Mouse (Mus musculus) neural tube, embryonic 14.5 days (tissue): ENCODE measurements at regions not wholly inside any gene's neighbourhood (a gene's known extent, or its start where the extent isn't known, plus 50 kb on each side); places are given as distances from the start of the nearest gene placed in this dataset.

Source experiments
- ATAC-seq: fragments of 200-750 bp; cut with Nextera tagmentation; 2 replicates; pipeline ENCODE4 v1.8.0; 2017; ENCODE audit warnings: low read depth, mild to moderate bottlenecking, moderate TSS enrichment, moderate library complexity
- H3K27ac ChIP-seq: fragments of 300-500 bp; sonication (generic); 2 replicates; pipeline ENCODE4 v1.5.1; 2014; ENCODE audit warnings: low read depth, mild to moderate bottlenecking, control low read depth, low read length, moderate library complexity, mixed read lengths
- H3K27me3 ChIP-seq: fragments of 300-500 bp; sonication (generic); 2 replicates; pipeline ENCODE4 v1.6.1; 2014; ENCODE audit warnings: low read length; ENCODE audit not compliant: control insufficient read depth, insufficient read depth
- H3K36me3 ChIP-seq: fragments of 300-500 bp; sonication (generic); 2 replicates; pipeline ENCODE4 v1.6.1; 2014; ENCODE audit warnings: low read length, mixed read lengths; ENCODE audit not compliant: control insufficient read depth, insufficient read depth
- H3K4me1 ChIP-seq: fragments of 300-500 bp; sonication (generic); 2 replicates; pipeline ENCODE4 v1.6.1; 2014; ENCODE audit warnings: low read length; ENCODE audit not compliant: control insufficient read depth, insufficient read depth
- H3K4me2 ChIP-seq: fragments of 300-500 bp; sonication (generic); 2 replicates; pipeline ENCODE4 v1.6.1; 2014; ENCODE audit warnings: mild to moderate bottlenecking, low read depth, low read length, control low read depth
- H3K4me3 ChIP-seq: fragments of 300-500 bp; sonication (generic); 2 replicates; pipeline ENCODE4 v1.5.1; 2014; ENCODE audit warnings: low read depth, low read length, control low read depth, mixed read lengths
- H3K9ac ChIP-seq: fragments of 300-500 bp; sonication (generic); replicated peaks from 2 replicates; pipeline ENCODE4 v1.6.1; 2014; ENCODE audit warnings: low read depth, mild to moderate bottlenecking, control low read depth, low read length, mixed read lengths
- H3K9me3 ChIP-seq: fragments of 300-500 bp; sonication (generic); 2 replicates; pipeline ENCODE4 v1.6.1; 2016; ENCODE audit warnings: low read length; ENCODE audit not compliant: control insufficient read depth
- WGBS: fragments of 180-500 bp; shearing (Covaris S2); extraction: QIAGEN DNeasy Blood & Tissue Kit; methylation state at CpG from one replicate; pipeline ENCODE4 v1.1.7; 2014; 5-methylcytosine and 5-hydroxymethylcytosine counted together

- Histone ChIP-seq H3K36me3 (no peaks in the 10 kb centered on the region), H3K4me1 (no peaks in the 10 kb centered on the region)
- WGBS, result 71% methylated on average over 21 of the region's 21 CpGs
These were observed 280.9 kb downstream of the Med13l start for GRCm38 (mm10) chr5:118841210-118842016.

GRCm38 (mm10) chr5:118842017-118842396 is 281.5 kb downstream of the Med13l start:
- no peaks in the 10 kb centered on the region for H3K9me3 ChIP-seq
- H3K36me3 ChIP-seq, result no peaks in the 10 kb centered on the region
- H3K27me3 ChIP-seq, result no peaks in the 10 kb centered on the region
- H3K4me3 ChIP-seq, result no peak overlapping the region
- no peak overlapping the region for H3K4me2 ChIP-seq
- H3K27ac ChIP-seq, result no peak overlapping the region
- no peak for ATAC-seq
- H3K4me1 ChIP-seq, result no peaks in the 10 kb centered on the region
- 79% methylated on average over 10 of the region's 10 CpGs for WGBS
- no peak overlapping the region for H3K9ac ChIP-seq

More at GRCm38 (mm10) chr5:118841210-118842016, 280.9 kb downstream of the Med13l start:
- Histone ChIP-seq H3K27ac (no peak overlapping the region), H3K4me2 (no peak overlapping the region), H3K4me3 (no peak overlapping the region), H3K9ac (no peak overlapping the region), H3K9me3 (no peaks in the 10 kb centered on the region), H3K27me3 (no peaks in the 10 kb centered on the region)
- ATAC-seq, result no peak

- 23% methylated on average over 12 of the region's 12 CpGs for WGBS
- Histone ChIP-seq H3K4me1 (no peaks in the 10 kb centered on the region), H3K27ac (no peak overlapping the region)
These were observed 296.5 kb downstream of the Med13l start for GRCm38 (mm10) chr5:118857001-118857400.

GRCm38 (mm10) chr5:118861143-118861847 is 300.8 kb downstream of the Med13l start:
- H3K4me3 ChIP-seq, result no peak overlapping the region
- H3K9ac ChIP-seq, result no peak overlapping the region
- no peak for ATAC-seq
- no peaks in the 10 kb centered on the region for H3K9me3 ChIP-seq
- H3K36me3 ChIP-seq, result no peaks in the 10 kb centered on the region
- no peak overlapping the region for H3K27ac ChIP-seq
- no peaks in the 10 kb centered on the region for H3K4me1 ChIP-seq
- H3K27me3 ChIP-seq, result no peaks in the 10 kb centered on the region
- WGBS, result 80% methylated on average over 13 of the region's 13 CpGs
- no peak overlapping the region for H3K4me2 ChIP-seq

More at GRCm38 (mm10) chr5:118857001-118857400, 296.5 kb downstream of the Med13l start:
- Histone ChIP-seq H3K9ac (no peak overlapping the region), H3K4me2 (no peak overlapping the region), H3K4me3 (no peak overlapping the region), H3K9me3 (no peaks in the 10 kb centered on the region), H3K27me3 (no peaks in the 10 kb centered on the region), H3K36me3 (no peaks in the 10 kb centered on the region)
- no peak for ATAC-seq

GRCm38 (mm10) chr5:118867511-118867910 is 307.0 kb downstream of the Med13l start:
- Histone ChIP-seq H3K4me1 (no peaks in the 10 kb centered on the region), H3K9me3 (no peaks in the 10 kb centered on the region; the same call in 1 of the 2 replicates), H3K4me2 (no peak overlapping the region), H3K9ac (no peak overlapping the region), H3K36me3 (no peaks in the 10 kb centered on the region), H3K27ac (no peak overlapping the region), H3K27me3 (no peaks in the 10 kb centered on the region), H3K4me3 (no peak overlapping the region)
- 92% methylated on average over 5 of the region's 5 CpGs for WGBS
- no peak for ATAC-seq

- Histone ChIP-seq H3K4me2 (no peak overlapping the region), H3K9ac (no peak overlapping the region), H3K9me3 (no peaks in the 10 kb centered on the region; the same call in 1 of the 2 replicates), H3K27ac (no peak overlapping the region), H3K4me1 (no peaks in the 10 kb centered on the region), H3K36me3 (no peaks in the 10 kb centered on the region), H3K4me3 (no peak overlapping the region), H3K27me3 (no peaks in the 10 kb centered on the region; the same call in 1 of the 2 replicates)
- WGBS, result 79% methylated on average over 9 of the region's 9 CpGs
- no peak for ATAC-seq
These were observed 308.9 kb downstream of the Med13l start for GRCm38 (mm10) chr5:118869330-118869729.

- H3K9ac ChIP-seq, result no peak overlapping the region
- no peaks in the 10 kb centered on the region for H3K9me3 ChIP-seq
- peaks cover 18% of the 10 kb centered on the region for H3K27me3 ChIP-seq
- no peak overlapping the region for H3K4me2 ChIP-seq
- no peak for ATAC-seq
- no peaks in the 10 kb centered on the region for H3K4me1 ChIP-seq
- H3K36me3 ChIP-seq, result no peaks in the 10 kb centered on the region
- no peak overlapping the region for H3K4me3 ChIP-seq
- no peak overlapping the region for H3K27ac ChIP-seq
- 56% methylated on average over 7 of the region's 7 CpGs for WGBS
These were observed 313.4 kb downstream of the Med13l start for GRCm38 (mm10) chr5:118873871-118874270.

GRCm38 (mm10) chr5:118875096-118875637 is 314.7 kb downstream of the Med13l start:
- Histone ChIP-seq H3K27me3 (peaks cover 20% of the 10 kb centered on the region), H3K36me3 (no peaks in the 10 kb centered on the region), H3K9me3 (no peaks in the 10 kb centered on the region), H3K4me3 (no peak overlapping the region), H3K4me1 (no peaks in the 10 kb centered on the region), H3K4me2 (no peak overlapping the region), H3K27ac (no peak overlapping the region), H3K9ac (no peak overlapping the region)
- ATAC-seq, result no peak
- WGBS, result 76% methylated on average over 10 of the region's 10 CpGs
